Mouse (Mus musculus): ENCODE results near the gene Ahcyl2. TPM values are rescaled to one million over a fixed set of nuclear protein-coding genes. Genes with fewer than 3 reads are reported as not detected.
A peak's percentile ranks its signal among the peaks of the same experiment; 100 is the strongest.

Ahcyl2 gene
- polyA plus RNA-seq, 1 experiment from 2014 or later: 18.0 TPM

- Histone ChIP-seq H3K27me3 (ENCODE audit: control insufficient read depth, insufficient read depth, low read length) (no peaks in the 10 kb centered on the region), H3K9ac (replicated peaks; ENCODE audit: low read length) (no peak overlapping the region), H3K4me2 (ENCODE audit: low read length) (no peak overlapping the region), H3K9me3 (ENCODE audit: control insufficient read depth, low read length) (no peaks in the 10 kb centered on the region), H3K36me3 (ENCODE audit: control insufficient read depth, insufficient read depth, low read length) (peaks cover 8% of the 10 kb centered on the region; the same call in 1 of the 2 replicates), H3K27ac (replicated peaks; ENCODE audit: low read depth, low read length) (no peak overlapping the region), H3K4me1 (ENCODE audit: control insufficient read depth, insufficient read depth, low read length) (no peaks in the 10 kb centered on the region), H3K4me3 (replicated peaks; ENCODE audit: low read depth, low read length) (no peak overlapping the region)
- ATAC-seq (ENCODE audit: low FRiP score, low TSS enrichment) (no peak), DNase-seq (no peak)
- 90% methylated on average over 4 of the region's 4 CpGs for WGBS
These were observed 6.5 kb upstream of the Ahcyl2 start for GRCm38 (mm10) chr6:29761282-29761681.

- DNase-seq (peak; percentile 52), ATAC-seq (ENCODE audit: low FRiP score, low TSS enrichment) (no peak)
- H3K4me2 ChIP-seq (ENCODE audit: low read length): no peak overlapping the region
- H3K4me1 ChIP-seq (ENCODE audit: control insufficient read depth, insufficient read depth, low read length): no peaks in the 10 kb centered on the region
- WGBS: 69% methylated on average over 4 of the region's 4 CpGs
- no peaks in the 10 kb centered on the region for H3K36me3 ChIP-seq (ENCODE audit: control insufficient read depth, insufficient read depth, low read length)
- no peak overlapping the region for H3K4me3 ChIP-seq (replicated peaks; ENCODE audit: low read depth, low read length)
- H3K27ac ChIP-seq (replicated peaks; ENCODE audit: low read depth, low read length): no peak overlapping the region
- H3K9ac ChIP-seq (replicated peaks; ENCODE audit: low read length): no peak overlapping the region
- no peaks in the 10 kb centered on the region for H3K9me3 ChIP-seq (ENCODE audit: control insufficient read depth, low read length)
- no peaks in the 10 kb centered on the region for H3K27me3 ChIP-seq (ENCODE audit: control insufficient read depth, insufficient read depth, low read length)
These were observed 5.3 kb upstream of the Ahcyl2 start for GRCm38 (mm10) chr6:29762524-29762923.

DNA sequence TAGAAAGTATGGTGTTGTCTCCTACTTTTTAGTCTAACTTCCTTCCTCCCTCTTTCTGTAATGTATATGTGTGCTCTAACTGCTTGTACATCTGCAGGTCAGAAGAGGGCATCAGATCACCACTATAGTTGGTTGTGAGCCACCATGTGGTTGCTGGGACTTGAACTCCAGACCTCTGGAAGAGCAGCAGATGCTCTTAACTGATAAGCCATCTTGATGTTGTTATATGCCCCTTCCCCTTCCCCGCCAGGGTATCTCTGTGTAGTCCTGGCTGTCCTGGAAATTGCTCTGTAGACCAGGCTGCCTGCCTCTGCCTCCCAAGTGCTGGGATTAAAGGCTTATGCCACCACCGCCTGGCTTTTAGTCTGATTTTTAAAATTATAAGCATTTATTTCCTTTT is 937 bp upstream of the Ahcyl2 start:
- no peak overlapping the region for H3K4me2 ChIP-seq (ENCODE audit: low read length)
- peaks cover 9% of the 10 kb centered on the region; the same call in 1 of the 2 replicates for H3K4me1 ChIP-seq (ENCODE audit: control insufficient read depth, insufficient read depth, low read length)
- H3K36me3 ChIP-seq (ENCODE audit: control insufficient read depth, insufficient read depth, low read length): no peaks in the 10 kb centered on the region
- H3K4me3 ChIP-seq (replicated peaks; ENCODE audit: low read depth, low read length): no peak overlapping the region
- no peaks in the 10 kb centered on the region for H3K9me3 ChIP-seq (ENCODE audit: control insufficient read depth, low read length)
- DNase-seq (no peak), ATAC-seq (ENCODE audit: low FRiP score, low TSS enrichment) (no peak)
- WGBS: 92% methylated on average over 2 of the region's 2 CpGs
- H3K9ac ChIP-seq (replicated peaks; ENCODE audit: low read length): no peak overlapping the region
- no peaks in the 10 kb centered on the region for H3K27me3 ChIP-seq (ENCODE audit: control insufficient read depth, insufficient read depth, low read length)
- H3K27ac ChIP-seq (replicated peaks; ENCODE audit: low read depth, low read length): no peak overlapping the region

DNA sequence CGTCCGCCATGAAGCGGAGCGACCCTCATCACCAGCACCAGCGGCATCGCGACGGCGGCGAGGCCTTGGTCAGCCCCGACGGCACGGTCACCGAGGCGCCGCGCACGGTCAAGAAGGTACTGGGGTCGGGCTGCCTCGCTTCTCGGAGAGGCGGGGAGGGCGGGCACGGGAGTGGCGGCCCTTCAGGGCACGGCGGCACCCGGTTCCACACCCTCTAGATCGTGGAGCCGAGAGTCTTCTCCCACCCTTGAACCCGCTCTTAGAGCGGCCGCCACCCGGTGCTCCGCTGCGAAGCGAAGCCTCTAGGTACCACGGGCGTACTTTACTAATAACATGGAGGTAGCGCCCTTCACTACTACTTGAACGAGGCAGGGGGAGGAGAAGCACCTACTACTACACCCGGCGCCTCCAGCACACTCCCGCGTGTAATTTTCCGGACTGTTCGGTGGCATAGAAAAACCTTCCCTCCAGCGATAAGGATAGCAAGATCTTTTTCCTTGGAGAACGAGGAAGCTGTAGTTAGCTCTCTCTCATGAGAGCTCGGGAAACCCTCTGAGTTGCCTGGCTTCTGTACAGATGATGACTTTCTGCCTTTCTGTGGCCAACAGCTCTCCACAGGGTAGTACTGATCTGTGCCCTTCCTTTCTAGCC is 1.1 kb downstream of the Ahcyl2 start:
- DNase-seq (peak; percentile 66), ATAC-seq (ENCODE audit: low FRiP score, low TSS enrichment) (no peak; the same call in none of the 2 replicates)
- Histone ChIP-seq H3K27me3 (ENCODE audit: control insufficient read depth, insufficient read depth, low read length) (no peaks in the 10 kb centered on the region), H3K9me3 (ENCODE audit: control insufficient read depth, low read length) (no peaks in the 10 kb centered on the region), H3K9ac (replicated peaks; ENCODE audit: low read length) (peak overlapping the region; percentile 81), H3K4me2 (ENCODE audit: low read length) (peak overlapping the region; percentile 64), H3K4me3 (replicated peaks; ENCODE audit: low read depth, low read length) (peak overlapping the region; percentile 85), H3K4me1 (ENCODE audit: control insufficient read depth, insufficient read depth, low read length) (peaks cover 9% of the 10 kb centered on the region; the same call in 1 of the 2 replicates), H3K27ac (replicated peaks; ENCODE audit: low read depth, low read length) (peak overlapping the region; percentile 93), H3K36me3 (ENCODE audit: control insufficient read depth, insufficient read depth, low read length) (no peaks in the 10 kb centered on the region)
- under 1% methylated on average over 50 of the region's 50 CpGs for WGBS

GRCm38 (mm10) chr6:29770672-29771321 is 3.0 kb downstream of the Ahcyl2 start:
- no peaks in the 10 kb centered on the region for H3K9me3 ChIP-seq (ENCODE audit: control insufficient read depth, low read length)
- no peak overlapping the region; the same call in 1 of the 2 replicates for H3K9ac ChIP-seq (replicated peaks; ENCODE audit: low read length)
- no peak for ATAC-seq (ENCODE audit: low FRiP score, low TSS enrichment)
- H3K4me1 ChIP-seq (ENCODE audit: control insufficient read depth, insufficient read depth, low read length): peaks cover 12% of the 10 kb centered on the region; the same call in 1 of the 2 replicates
- no peak overlapping the region for H3K4me3 ChIP-seq (replicated peaks; ENCODE audit: low read depth, low read length)
- H3K36me3 ChIP-seq (ENCODE audit: control insufficient read depth, insufficient read depth, low read length): no peaks in the 10 kb centered on the region
- no peak overlapping the region for H3K27ac ChIP-seq (replicated peaks; ENCODE audit: low read depth, low read length)
- no peak for DNase-seq
- 79% methylated on average over 2 of the region's 2 CpGs for WGBS
- no peaks in the 10 kb centered on the region for H3K27me3 ChIP-seq (ENCODE audit: control insufficient read depth, insufficient read depth, low read length)
- no peak overlapping the region for H3K4me2 ChIP-seq (ENCODE audit: low read length)

- Histone ChIP-seq H3K27me3 (ENCODE audit: control insufficient read depth, insufficient read depth, low read length) (no peaks in the 10 kb centered on the region), H3K27ac (replicated peaks; ENCODE audit: low read depth, low read length) (no peak overlapping the region), H3K4me3 (replicated peaks; ENCODE audit: low read depth, low read length) (no peak overlapping the region), H3K9ac (replicated peaks; ENCODE audit: low read length) (no peak overlapping the region), H3K4me2 (ENCODE audit: low read length) (no peak overlapping the region), H3K36me3 (ENCODE audit: control insufficient read depth, insufficient read depth, low read length) (no peaks in the 10 kb centered on the region), H3K4me1 (ENCODE audit: control insufficient read depth, insufficient read depth, low read length) (peaks cover 12% of the 10 kb centered on the region; the same call in 1 of the 2 replicates), H3K9me3 (ENCODE audit: control insufficient read depth, low read length) (no peaks in the 10 kb centered on the region)
- 91% methylated on average over 3 of the region's 3 CpGs for WGBS
- no peak for DNase-seq
- ATAC-seq (ENCODE audit: low FRiP score, low TSS enrichment): no peak
These were observed 4.4 kb downstream of the Ahcyl2 start for GRCm38 (mm10) chr6:29772236-29772635.

- 79% methylated on average over 1 of the region's 1 CpGs for WGBS
- DNase-seq (no peak), ATAC-seq (ENCODE audit: low FRiP score, low TSS enrichment) (no peak)
- no peak overlapping the region for H3K27ac ChIP-seq (replicated peaks; ENCODE audit: low read depth, low read length)
- no peak overlapping the region for H3K9ac ChIP-seq (replicated peaks; ENCODE audit: low read length)
- H3K27me3 ChIP-seq (ENCODE audit: control insufficient read depth, insufficient read depth, low read length): no peaks in the 10 kb centered on the region
- no peaks in the 10 kb centered on the region for H3K36me3 ChIP-seq (ENCODE audit: control insufficient read depth, insufficient read depth, low read length)
- no peak overlapping the region for H3K4me3 ChIP-seq (replicated peaks; ENCODE audit: low read depth, low read length)
- no peak overlapping the region for H3K4me2 ChIP-seq (ENCODE audit: low read length)
- no peaks in the 10 kb centered on the region for H3K9me3 ChIP-seq (ENCODE audit: control insufficient read depth, low read length)
- H3K4me1 ChIP-seq (ENCODE audit: control insufficient read depth, insufficient read depth, low read length): peaks cover 11% of the 10 kb centered on the region; the same call in 1 of the 2 replicates
These were observed 6.3 kb downstream of the Ahcyl2 start for GRCm38 (mm10) chr6:29774161-29774560.

GRCm38 (mm10) chr6:29775609-29776008 is 7.8 kb downstream of the Ahcyl2 start:
- Histone ChIP-seq H3K4me1 (ENCODE audit: control insufficient read depth, insufficient read depth, low read length) (0 out of 2 replicates have a peak, but pooled peaks cover 2% of the 10 kb centered on the region), H3K36me3 (ENCODE audit: control insufficient read depth, insufficient read depth, low read length) (no peaks in the 10 kb centered on the region), H3K27ac (replicated peaks; ENCODE audit: low read depth, low read length) (no peak overlapping the region), H3K4me2 (ENCODE audit: low read length) (no peak overlapping the region), H3K9ac (replicated peaks; ENCODE audit: low read length) (no peak overlapping the region), H3K27me3 (ENCODE audit: control insufficient read depth, insufficient read depth, low read length) (no peaks in the 10 kb centered on the region), H3K9me3 (ENCODE audit: control insufficient read depth, low read length) (no peaks in the 10 kb centered on the region), H3K4me3 (replicated peaks; ENCODE audit: low read depth, low read length) (no peak overlapping the region)
- DNase-seq (peak; percentile 46), ATAC-seq (ENCODE audit: low FRiP score, low TSS enrichment) (no peak)
- WGBS: 90% methylated on average over 1 of the region's 1 CpGs
